23 mouse cellular contexts compared by ENCODE assay signal in genomic region chr11:103234447-103234846, GRCm38 (mm10). TPM values are rescaled to one million over a fixed set of nuclear protein-coding genes. Genes with fewer than 3 reads are reported as not detected.
A peak's percentile ranks its signal among the peaks of the same experiment; 100 is the strongest.
DNase-seq lines count a peak whose midpoint lies in the region; ATAC-seq and TF ChIP-seq lines count a peak whose summit lies in the region.
"Had no signal": no experiment of that assay in that cellular context is flagged by ENCODE, and none has a peak within 500 bp of the region (broad histone marks: within the 10 kb centered on the region; RNA-seq: fewer than 3 reads in every experiment).

No protein-coding gene starts in this region.

- H3K27me3 ChIP-seq in forebrain, embryonic 15.5 days, result no peaks in the 10 kb centered on the region
- no peaks in the 10 kb centered on the region for H3K27me3 ChIP-seq in forebrain, embryonic 12.5 days
- no peaks in the 10 kb centered on the region for H3K27me3 ChIP-seq in hindbrain, embryonic 16.5 days (replicated peaks; ENCODE audit: control insufficient read depth, insufficient read depth, low read length)
- H3K27me3 ChIP-seq in hindbrain, embryonic 13.5 days, result no peaks in the 10 kb centered on the region
- no peaks in the 10 kb centered on the region for H3K27me3 ChIP-seq in myocyte (ENCODE audit: control insufficient read depth, insufficient read depth, insufficient read length)
- H3K27me3 ChIP-seq: CH12.LX; embryonic facial prominence, embryonic 15.5 days; heart, embryonic 15.5 days; Patski had no signal

- H3K27ac ChIP-seq in forebrain, embryonic 15.5 days (replicated peaks), result 0 out of 2 replicates have a peak overlapping the region, but pooled peaks have one; percentile 12
- H3K27ac ChIP-seq in forebrain, embryonic 12.5 days, result no peak overlapping the region
- H3K27ac ChIP-seq in hindbrain, embryonic 16.5 days (ENCODE audit: low read depth, low read length), result 0 out of 2 replicates have a peak overlapping the region, but pooled peaks have one; percentile 34
- H3K27ac ChIP-seq in hindbrain, embryonic 13.5 days, result no peak overlapping the region
- H3K27ac ChIP-seq: embryonic facial prominence, embryonic 15.5 days; forebrain, embryonic 10.5 days; heart, embryonic 15.5 days had no signal

- no peak for ATAC-seq in forebrain, embryonic 15.5 days (replicated peaks)
- no peak for ATAC-seq in forebrain, embryonic 12.5 days (ENCODE audit: low FRiP score)
- ATAC-seq in hindbrain, embryonic 16.5 days, result no peak
- no peak for ATAC-seq in hindbrain, embryonic 13.5 days (ENCODE audit: low FRiP score)
- ATAC-seq: activated CD4-positive, CD25-positive, alpha-beta regulatory T cell, adult 4 months; forebrain, embryonic 16.5 days; intestine, embryonic 16.5 days; Patski had no signal

- H3K4me1 ChIP-seq in forebrain, embryonic 15.5 days, result no peaks in the 10 kb centered on the region
- H3K4me1 ChIP-seq in forebrain, embryonic 12.5 days, result no peaks in the 10 kb centered on the region
- no peaks in the 10 kb centered on the region; the same call in 1 of the 2 replicates for H3K4me1 ChIP-seq in hindbrain, embryonic 16.5 days (ENCODE audit: control insufficient read depth, insufficient read depth, low read depth, low read length)
- H3K4me1 ChIP-seq in hindbrain, embryonic 13.5 days (replicated peaks), result no peaks in the 10 kb centered on the region
- H3K4me1 ChIP-seq: heart, embryonic 15.5 days had no signal

- H3K4me2 ChIP-seq in forebrain, embryonic 15.5 days (replicated peaks), result no peak overlapping the region
- no peak overlapping the region for H3K4me2 ChIP-seq in forebrain, embryonic 12.5 days
- no peak overlapping the region for H3K4me2 ChIP-seq in hindbrain, embryonic 16.5 days (ENCODE audit: low read length)
- no peak overlapping the region for H3K4me2 ChIP-seq in hindbrain, embryonic 13.5 days
- peak overlapping the region; percentile 1 for H3K4me2 ChIP-seq in myocyte (ENCODE audit: low read depth)
- H3K4me2 ChIP-seq: embryonic facial prominence, embryonic 15.5 days; heart, embryonic 11.5 days; heart, embryonic 15.5 days had no signal

- H3K79me2 ChIP-seq in myocyte (ENCODE audit: control insufficient read depth, insufficient read depth), result no peaks in the 10 kb centered on the region

- no peak for TF ChIP-seq POLR2A in myocyte (IDR thresholded peaks at IDR 0.05; ENCODE audit: insufficient read length, low read depth)

- no peak overlapping the region for H3K9ac ChIP-seq in forebrain, embryonic 15.5 days (replicated peaks)
- H3K9ac ChIP-seq in forebrain, embryonic 12.5 days, result no peak overlapping the region
- no peak overlapping the region for H3K9ac ChIP-seq in hindbrain, embryonic 16.5 days (ENCODE audit: low read depth, low read length)
- no peak overlapping the region for H3K9ac ChIP-seq in hindbrain, embryonic 13.5 days
- H3K9ac ChIP-seq: embryonic facial prominence, embryonic 15.5 days; heart, embryonic 15.5 days had no signal

- no peak overlapping the region for H3ac ChIP-seq in myocyte (ENCODE audit: control insufficient read depth, insufficient read length)

- 88% methylated on average over 1 of the region's 1 CpGs for WGBS in forebrain, embryonic 15.5 days
- WGBS in forebrain, embryonic 12.5 days, result 85% methylated on average over 1 of the region's 1 CpGs
- WGBS in hindbrain, embryonic 16.5 days, result 50% methylated on average over 1 of the region's 1 CpGs
- WGBS in hindbrain, embryonic 13.5 days, result 78% methylated on average over 1 of the region's 1 CpGs

- no peaks in the 10 kb centered on the region for H3K9me3 ChIP-seq in forebrain, embryonic 15.5 days
- 0 out of 2 replicates have a peak, but pooled peaks cover 1% of the 10 kb centered on the region for H3K9me3 ChIP-seq in forebrain, embryonic 12.5 days
- 0 out of 2 replicates have a peak, but pooled peaks cover 2% of the 10 kb centered on the region for H3K9me3 ChIP-seq in hindbrain, embryonic 16.5 days (ENCODE audit: control insufficient read depth, low read length)
- 0 out of 2 replicates have a peak, but pooled peaks cover 2% of the 10 kb centered on the region for H3K9me3 ChIP-seq in hindbrain, embryonic 13.5 days
- H3K9me3 ChIP-seq: embryonic facial prominence, embryonic 15.5 days; heart, embryonic 15.5 days had no signal

- peaks cover 26% of the 10 kb centered on the region for H3K36me3 ChIP-seq in forebrain, embryonic 15.5 days
- H3K36me3 ChIP-seq in forebrain, embryonic 12.5 days (replicated peaks), result peaks cover 57% of the 10 kb centered on the region
- peaks cover 23% of the 10 kb centered on the region for H3K36me3 ChIP-seq in hindbrain, embryonic 16.5 days (ENCODE audit: control insufficient read depth, insufficient read depth, low read length)
- peaks cover 57% of the 10 kb centered on the region for H3K36me3 ChIP-seq in hindbrain, embryonic 13.5 days
- H3K36me3 ChIP-seq in myocyte (ENCODE audit: control insufficient read depth, insufficient read depth), result peaks cover 39% of the 10 kb centered on the region

- no peak overlapping the region for H3K4me3 ChIP-seq in forebrain, embryonic 15.5 days
- H3K4me3 ChIP-seq in forebrain, embryonic 12.5 days (replicated peaks), result no peak overlapping the region
- no peak overlapping the region for H3K4me3 ChIP-seq in hindbrain, embryonic 16.5 days (ENCODE audit: low read length)
- H3K4me3 ChIP-seq in hindbrain, embryonic 13.5 days, result no peak overlapping the region
- H3K4me3 ChIP-seq in myocyte, result no peak overlapping the region
- H3K4me3 ChIP-seq: embryonic facial prominence, embryonic 15.5 days; erythroblast, embryonic 14.5 days; forebrain, embryonic 10.5 days; heart, embryonic 15.5 days had no signal

- DNase-seq in adipocyte (ENCODE audit: low spot score), result peak; percentile 56
- DNase-seq: adrenal gland, adult 2 months; adrenal gland, postnatal 25 days; cerebellum, adult 8-10 months; cerebellum, postnatal 25 days; heart, adult 18-20 months; heart, postnatal 14 days; kidney, adult 2 months had no signal

TF ChIP-seq in myocyte, 11 proteins besides CTCF, POLR2A, EP300 and RAD21:
- TF ChIP-seq TCF3 (IDR thresholded peaks at IDR 0.05; ENCODE audit: insufficient read length, low read depth), result no peak
- TF ChIP-seq MAX (IDR thresholded peaks at IDR 0.05; ENCODE audit: low read depth), result no peak
- no peak for TF ChIP-seq REST (IDR thresholded peaks at IDR 0.05; ENCODE audit: insufficient read depth, insufficient read length)
- peak in 2 of 3 experiments; percentile 60 to 90 for TF ChIP-seq MYOG (IDR thresholded peaks at IDR 0.05; ENCODE audit: control insufficient read depth in 1 of 3, insufficient read depth in 1 of 3, insufficient read length in 2 of 3, low read depth in 2 of 3)
- TF ChIP-seq MYOD1 (IDR thresholded peaks at IDR 0.05; ENCODE audit: control insufficient read depth in 1 of 3, insufficient read length in 2 of 3, low read depth in 2 of 3), result peak in 2 of 3 experiments; percentile 41 to 70
- peak; percentile 75 for TF ChIP-seq TCF12 (IDR thresholded peaks at IDR 0.05; ENCODE audit: insufficient read depth, poor library complexity, severe bottlenecking)
TF ChIP-seq in myocyte: peak in this region for 3.

RNA-seq across cellular contexts. Expression of gene Spata32, which starts 16.2 kb away (rescaled TPM):
- polyA plus RNA-seq in forebrain, embryonic 15.5 days (2015; fragmentation: Nextera tagmentation; extraction: Ambion mirVana), result 0.15 and 0.38 TPM in 2 replicates
- polyA plus RNA-seq in forebrain, embryonic 12.5 days (2016; fragmentation: Nextera tagmentation; extraction: Ambion mirVana), result not detected in 2 replicates
- polyA plus RNA-seq in hindbrain, embryonic 16.5 days (2015; fragmentation: Nextera tagmentation; extraction: Ambion mirVana), result 0.99 and 1.3 TPM in 2 replicates
- 0.40 and 0.58 TPM in 2 replicates for polyA plus RNA-seq in hindbrain, embryonic 13.5 days (2015; fragmentation: Nextera tagmentation; extraction: Ambion mirVana)
- polyA plus RNA-seq in myocyte (2012; fragmentation: generic; extraction: Trizol), result 0.04 TPM
- polyA plus RNA-seq: activated CD4-positive, CD25-positive, alpha-beta regulatory T cell, adult 4 months; adrenal gland, adult 2 months; embryonic facial prominence, embryonic 15.5 days; erythroblast, embryonic 14.5 days; forebrain, embryonic 10.5 days; forebrain, embryonic 16.5 days; heart, embryonic 11.5 days; heart, embryonic 15.5 days; intestine, embryonic 16.5 days; kidney, adult 2 months; Patski had no signal

RNA-seq across cellular contexts. Expression of gene 1700023F06Rik, which starts 26.1 kb away (rescaled TPM):
- polyA plus RNA-seq in forebrain, embryonic 15.5 days (2015; fragmentation: Nextera tagmentation; extraction: Ambion mirVana), result 0.75 and 0.98 TPM in 2 replicates
- 0.33 and 0.64 TPM in 2 replicates for polyA plus RNA-seq in forebrain, embryonic 12.5 days (2016; fragmentation: Nextera tagmentation; extraction: Ambion mirVana)
- 1.9 and 3.0 TPM in 2 replicates for polyA plus RNA-seq in hindbrain, embryonic 16.5 days (2015; fragmentation: Nextera tagmentation; extraction: Ambion mirVana)
- polyA plus RNA-seq in hindbrain, embryonic 13.5 days (2015; fragmentation: Nextera tagmentation; extraction: Ambion mirVana), result 0.87 and 1.3 TPM in 2 replicates
- not detected for polyA plus RNA-seq in myocyte (2012; fragmentation: generic; extraction: Trizol)
- polyA plus RNA-seq: activated CD4-positive, CD25-positive, alpha-beta regulatory T cell, adult 4 months; erythroblast, embryonic 14.5 days; heart, embryonic 11.5 days had no signal

RNA-seq across cellular contexts. Expression of gene Map3k14, which starts 32.8 kb away (rescaled TPM):
- 3.7 and 3.9 TPM in 2 replicates for polyA plus RNA-seq in forebrain, embryonic 15.5 days (2015; fragmentation: Nextera tagmentation; extraction: Ambion mirVana)
- 4.6 and 4.7 TPM in 2 replicates for polyA plus RNA-seq in forebrain, embryonic 12.5 days (2016; fragmentation: Nextera tagmentation; extraction: Ambion mirVana)
- polyA plus RNA-seq in hindbrain, embryonic 16.5 days (2015; fragmentation: Nextera tagmentation; extraction: Ambion mirVana), result 4.6 and 4.7 TPM in 2 replicates
- 3.2 and 3.4 TPM in 2 replicates for polyA plus RNA-seq in hindbrain, embryonic 13.5 days (2015; fragmentation: Nextera tagmentation; extraction: Ambion mirVana)
- polyA plus RNA-seq in myocyte (2012; fragmentation: generic; extraction: Trizol), result 12.9 TPM

Comparison
In these comparisons a context has a peak if more than half of its experiments do, and no peak if none do; other contexts are left out.
1. H3K27ac ChIP-seq: peak in forebrain, embryonic 15.5 days (single experiment) and hindbrain, embryonic 16.5 days (single experiment); none in forebrain, embryonic 12.5 days (single experiment) and hindbrain, embryonic 13.5 days (single experiment).